Mouse (Mus musculus) neural tube, embryonic 10.5 days (tissue): ENCODE data around the gene Tmem247.

Experiments used
- DNase-seq: peaks from one replicate; pipeline ENCODE4 v3.0.0-alpha.2; 2017; ENCODE audit warnings: low spot score; ENCODE audit errors: extremely low spot score

Gene Tmem247

GRCm38 (mm10) chr17:86913003-86913607, 4.0 kb upstream of the Tmem247 start:
- DNase-seq, result no peak

- no peak for DNase-seq
Observed at GRCm38 (mm10) chr17:86915540-86915939, 1.6 kb upstream of the Tmem247 start.

GRCm38 (mm10) chr17:86918786-86919185, 1.6 kb downstream of the Tmem247 start:
- DNase-seq, result no peak

- DNase-seq, result no peak
Observed at GRCm38 (mm10) chr17:86919729-86920128, 2.6 kb downstream of the Tmem247 start.

- no peak for DNase-seq
Observed at GRCm38 (mm10) chr17:86924679-86925078, 7.5 kb downstream of the Tmem247 start.

- DNase-seq, result no peak
Observed at GRCm38 (mm10) chr17:86926836-86927235, 9.7 kb downstream of the Tmem247 start.

GRCm38 (mm10) chr17:86929355-86929754, 12.2 kb downstream of the Tmem247 start:
- no peak for DNase-seq

GRCm38 (mm10) chr17:86929981-86930380, 12.8 kb downstream of the Tmem247 start:
- DNase-seq, result no peak

- no peak for DNase-seq
Observed at GRCm38 (mm10) chr17:86932896-86933295, 15.7 kb downstream of the Tmem247 start.

GRCm38 (mm10) chr17:86937064-86937463, 19.9 kb downstream of the Tmem247 start:
- DNase-seq, result no peak

- DNase-seq, result peak; percentile 76
Observed at GRCm38 (mm10) chr17:86937497-86938155, 20.5 kb downstream of the Tmem247 start.

- no peak for DNase-seq
Observed at GRCm38 (mm10) chr17:86938683-86939082, 21.5 kb downstream of the Tmem247 start.

GRCm38 (mm10) chr17:86942112-86942511, 25.0 kb downstream of the Tmem247 start:
- no peak for DNase-seq

GRCm38 (mm10) chr17:86943158-86943557, 26.0 kb downstream of the Tmem247 start:
- no peak for DNase-seq

- DNase-seq, result no peak
Observed at GRCm38 (mm10) chr17:86946078-86946477, 28.9 kb downstream of the Tmem247 start.

GRCm38 (mm10) chr17:86947840-86948796, 31.0 kb downstream of the Tmem247 start, which contains the start of gene Atp6v1e2:
Gene Atp6v1e2 (minus strand): TSS chr17:86947897.
- DNase-seq, result no peak

- no peak for DNase-seq
Observed at GRCm38 (mm10) chr17:86948801-86949200, 31.7 kb downstream of the Tmem247 start.

- no peak for DNase-seq
Observed at GRCm38 (mm10) chr17:86957239-86957638, 40.1 kb downstream of the Tmem247 start.

- DNase-seq, result no peak
Observed at GRCm38 (mm10) chr17:86957968-86958367, 40.8 kb downstream of the Tmem247 start.

- no peak for DNase-seq
Observed at GRCm38 (mm10) chr17:86961301-86961841, 44.2 kb downstream of the Tmem247 start.

- DNase-seq, result peak; percentile 86
Observed at GRCm38 (mm10) chr17:86962297-86962893, 45.2 kb downstream of the Tmem247 start.
